Mouse (Mus musculus) cortical plate, adult 2 months (tissue): ENCODE data around the gene Rab17.

ENCODE experiments used
- CTCF ChIP-seq: fragments of 200-500 bp; IDR thresholded peaks from 2 replicates; pipeline ENCODE4 v1.5.1; 2011; ENCODE audit warnings: mild to moderate bottlenecking, control low read depth, low read length; ENCODE audit not compliant: insufficient read depth; ENCODE audit errors: extremely low read depth
- POLR2A ChIP-seq: fragments of 200-500 bp; IDR thresholded peaks from 2 replicates; pipeline ENCODE4 v1.6.1; 2011; ENCODE audit warnings: mild to moderate bottlenecking, low read length, control low read depth; ENCODE audit not compliant: insufficient read depth; ENCODE audit errors: extremely low read depth

- TF ChIP-seq CTCF: no peak
- TF ChIP-seq POLR2A: no peak
These were observed 6.5 kb upstream of the Rab17 start for GRCm38 (mm10) chr1:90975960-90976359.
